Mouse (Mus musculus): Measurements from ENCODE around the gene N4bp2l1. TPM values are rescaled to one million over a fixed set of nuclear protein-coding genes. Genes with fewer than 3 reads are reported as not detected.
"Not testable (repeated sequence)": the region's sequence is repeated elsewhere in the genome, so short reads cannot be mapped to it uniquely, and the experiment has no call there.

The N4bp2l1 gene
- 1.9 and 2.5 TPM in 2 replicates for polyA plus RNA-seq (2016; fragmentation: Nextera tagmentation; extraction: Ambion mirVana)

- Histone ChIP-seq H3K4me1 (peaks cover 42% of the 10 kb centered on the region), H3K36me3 (no peaks in the 10 kb centered on the region), H3K9me3 (replicated peaks) (no peaks in the 10 kb centered on the region), H3K27ac (replicated peaks) (no peak within 1 kb of the TSS), H3K4me3 (no peak within 1 kb of the TSS), H3K27me3 (ENCODE audit: low read depth, poor library complexity, severe bottlenecking) (peaks cover 60% of the 10 kb centered on the region)
- 87% methylated on average over 7 of the region's 7 CpGs for WGBS
- DNase-seq (ENCODE audit: low spot score) = no peak
Measured at GRCm38 (mm10) chr5:150597088-150597487, at the start of gene N4bp2l1. TSS of gene N4bp2l1 (minus strand) at chr5:150597188.

GRCm38 (mm10) chr5:150644926-150645325 lies 47.9 kb upstream of the N4bp2l1 start:
- no peak for DNase-seq (ENCODE audit: low spot score)
- Histone ChIP-seq H3K27ac (replicated peaks) (no peak overlapping the region), H3K4me1 (no peaks in the 10 kb centered on the region), H3K27me3 (ENCODE audit: low read depth, poor library complexity, severe bottlenecking) (no peaks in the 10 kb centered on the region), H3K9me3 (replicated peaks) (no peaks in the 10 kb centered on the region), H3K36me3 (peaks cover 90% of the 10 kb centered on the region), H3K4me3 (no peak overlapping the region)
- 93% methylated on average over 4 of the region's 4 CpGs for WGBS

GRCm38 (mm10) chr5:150643390-150643789 lies 46.4 kb upstream of the N4bp2l1 start:
- H3K4me1 ChIP-seq; H3K27ac ChIP-seq (replicated peaks); DNase-seq (ENCODE audit: low spot score); H3K27me3 ChIP-seq (ENCODE audit: low read depth, poor library complexity, severe bottlenecking); H3K9me3 ChIP-seq (replicated peaks); H3K4me3 ChIP-seq: not testable (repeated sequence)
- WGBS = 94% methylated on average over 4 of the region's 4 CpGs
- peaks cover 86% of the 10 kb centered on the region for H3K36me3 ChIP-seq

- Histone ChIP-seq H3K27ac (replicated peaks) (no peak overlapping the region), H3K4me3 (no peak overlapping the region), H3K27me3 (ENCODE audit: low read depth, poor library complexity, severe bottlenecking) (no peaks in the 10 kb centered on the region), H3K4me1 (no peaks in the 10 kb centered on the region), H3K36me3 (peaks cover 86% of the 10 kb centered on the region), H3K9me3 (replicated peaks) (no peaks in the 10 kb centered on the region)
- DNase-seq (ENCODE audit: low spot score) = no peak
- 93% methylated on average over 3 of the region's 3 CpGs for WGBS
Measured at GRCm38 (mm10) chr5:150641440-150641839, 44.5 kb upstream of the N4bp2l1 start.

GRCm38 (mm10) chr5:150629692-150630091 lies 32.7 kb upstream of the N4bp2l1 start:
- WGBS = 91% methylated on average over 2 of the region's 2 CpGs
- Histone ChIP-seq H3K4me3 (no peak overlapping the region), H3K36me3 (peaks cover 28% of the 10 kb centered on the region), H3K27me3 (ENCODE audit: low read depth, poor library complexity, severe bottlenecking) (no peaks in the 10 kb centered on the region), H3K4me1 (no peaks in the 10 kb centered on the region), H3K9me3 (replicated peaks) (no peaks in the 10 kb centered on the region), H3K27ac (replicated peaks) (no peak overlapping the region)
- no peak for DNase-seq (ENCODE audit: low spot score)

- no peak for DNase-seq (ENCODE audit: low spot score)
- no peak overlapping the region for H3K4me3 ChIP-seq
Measured at GRCm38 (mm10) chr5:150629272-150629671, 32.3 kb upstream of the N4bp2l1 start.

GRCm38 (mm10) chr5:150625528-150625927 lies 28.5 kb upstream of the N4bp2l1 start:
- peaks cover 12% of the 10 kb centered on the region; the same call in 1 of the 2 replicates for H3K36me3 ChIP-seq
- H3K4me1 ChIP-seq = no peaks in the 10 kb centered on the region
- H3K4me3 ChIP-seq = no peak overlapping the region
- no peak overlapping the region for H3K27ac ChIP-seq (replicated peaks)
- H3K27me3 ChIP-seq (ENCODE audit: low read depth, poor library complexity, severe bottlenecking) = no peaks in the 10 kb centered on the region
- WGBS = 92% methylated on average over 7 of the region's 7 CpGs
- DNase-seq (ENCODE audit: low spot score) = no peak
- H3K9me3 ChIP-seq (replicated peaks) = no peaks in the 10 kb centered on the region

More at GRCm38 (mm10) chr5:150629272-150629671, 32.3 kb upstream of the N4bp2l1 start:
- no peak overlapping the region for H3K27ac ChIP-seq (replicated peaks)
- 97% methylated on average over 1 of the region's 1 CpGs for WGBS
- H3K27me3 ChIP-seq (ENCODE audit: low read depth, poor library complexity, severe bottlenecking) = no peaks in the 10 kb centered on the region
- peaks cover 26% of the 10 kb centered on the region for H3K36me3 ChIP-seq
- no peaks in the 10 kb centered on the region for H3K9me3 ChIP-seq (replicated peaks)
- H3K4me1 ChIP-seq = no peaks in the 10 kb centered on the region

GRCm38 (mm10) chr5:150622792-150623191 lies 25.8 kb upstream of the N4bp2l1 start:
- Histone ChIP-seq H3K9me3 (replicated peaks) (no peaks in the 10 kb centered on the region), H3K4me1 (no peaks in the 10 kb centered on the region), H3K4me3 (no peak overlapping the region), H3K36me3 (peaks cover 8% of the 10 kb centered on the region; the same call in 1 of the 2 replicates), H3K27ac (replicated peaks) (no peak overlapping the region), H3K27me3 (ENCODE audit: low read depth, poor library complexity, severe bottlenecking) (no peaks in the 10 kb centered on the region)
- WGBS = 68% methylated on average over 1 of the region's 1 CpGs
- no peak for DNase-seq (ENCODE audit: low spot score)

- Histone ChIP-seq H3K9me3 (replicated peaks) (no peaks in the 10 kb centered on the region), H3K27ac (replicated peaks) (no peak overlapping the region), H3K27me3 (ENCODE audit: low read depth, poor library complexity, severe bottlenecking) (no peaks in the 10 kb centered on the region), H3K36me3 (peaks cover 8% of the 10 kb centered on the region; the same call in 1 of the 2 replicates), H3K4me3 (no peak overlapping the region), H3K4me1 (no peaks in the 10 kb centered on the region)
- WGBS = 95% methylated on average over 3 of the region's 3 CpGs
- DNase-seq (ENCODE audit: low spot score) = no peak
Measured at GRCm38 (mm10) chr5:150621592-150621991, 24.6 kb upstream of the N4bp2l1 start.

- Histone ChIP-seq H3K27ac (replicated peaks) (no peak overlapping the region), H3K4me3 (no peak overlapping the region), H3K9me3 (replicated peaks) (no peaks in the 10 kb centered on the region), H3K27me3 (ENCODE audit: low read depth, poor library complexity, severe bottlenecking) (no peaks in the 10 kb centered on the region), H3K4me1 (no peaks in the 10 kb centered on the region), H3K36me3 (peaks cover 7% of the 10 kb centered on the region; the same call in 1 of the 2 replicates)
- WGBS = 85% methylated on average over 7 of the region's 7 CpGs
- no peak for DNase-seq (ENCODE audit: low spot score)
Measured at GRCm38 (mm10) chr5:150620588-150621135, 23.7 kb upstream of the N4bp2l1 start.

- no peaks in the 10 kb centered on the region for H3K4me1 ChIP-seq
- DNase-seq (ENCODE audit: low spot score) = no peak
- H3K27ac ChIP-seq (replicated peaks) = no peak overlapping the region
Measured at GRCm38 (mm10) chr5:150618599-150619355, 21.8 kb upstream of the N4bp2l1 start.

GRCm38 (mm10) chr5:150616731-150617130 lies 19.7 kb upstream of the N4bp2l1 start:
- DNase-seq (ENCODE audit: low spot score) = no peak
- Histone ChIP-seq H3K9me3 (replicated peaks) (no peaks in the 10 kb centered on the region), H3K36me3 (no peaks in the 10 kb centered on the region), H3K4me1 (no peaks in the 10 kb centered on the region), H3K4me3 (no peak overlapping the region), H3K27ac (replicated peaks) (no peak overlapping the region), H3K27me3 (ENCODE audit: low read depth, poor library complexity, severe bottlenecking) (no peaks in the 10 kb centered on the region)
- WGBS = 76% methylated on average over 3 of the region's 3 CpGs

More at GRCm38 (mm10) chr5:150618599-150619355, 21.8 kb upstream of the N4bp2l1 start:
- Histone ChIP-seq H3K9me3 (replicated peaks) (no peaks in the 10 kb centered on the region), H3K36me3 (no peaks in the 10 kb centered on the region), H3K27me3 (ENCODE audit: low read depth, poor library complexity, severe bottlenecking) (no peaks in the 10 kb centered on the region), H3K4me3 (no peak overlapping the region)
- 87% methylated on average over 10 of the region's 10 CpGs for WGBS

- no peak overlapping the region for H3K27ac ChIP-seq (replicated peaks)
- H3K27me3 ChIP-seq (ENCODE audit: low read depth, poor library complexity, severe bottlenecking) = no peaks in the 10 kb centered on the region
- no peaks in the 10 kb centered on the region for H3K9me3 ChIP-seq (replicated peaks)
- H3K4me1 ChIP-seq = no peaks in the 10 kb centered on the region
- 95% methylated on average over 2 of the region's 2 CpGs for whole genome bisulfite sequencing
- H3K36me3 ChIP-seq = no peaks in the 10 kb centered on the region
- no peak overlapping the region for H3K4me3 ChIP-seq
- DNase-seq (ENCODE audit: low spot score) = no peak
Measured at GRCm38 (mm10) chr5:150616216-150616615, 19.2 kb upstream of the N4bp2l1 start.
